Mouse (Mus musculus) gastrocnemius, postnatal 4 days (tissue): ENCODE measurements around the gene Pcp4. TPM values are rescaled to one million over a fixed set of nuclear protein-coding genes. Genes with fewer than 3 reads are reported as not detected.

Experiments used
- DNase-seq, 2 experiments: peaks; one replicate each; pipeline ENCODE4 v3.0.0; 2021 to 2022; ENCODE audit warnings: low spot score in 2 of 2, mixed read lengths in 2 of 2
- total RNA-seq, 2 experiments: library from RNA; stranded (reverse); gene quantifications; 2 replicates each; pipeline ENCODE4 v1.2.3; 2021

Pcp4 gene
- total RNA-seq, 2 experiments from 2014 or later: not detected

DNA sequence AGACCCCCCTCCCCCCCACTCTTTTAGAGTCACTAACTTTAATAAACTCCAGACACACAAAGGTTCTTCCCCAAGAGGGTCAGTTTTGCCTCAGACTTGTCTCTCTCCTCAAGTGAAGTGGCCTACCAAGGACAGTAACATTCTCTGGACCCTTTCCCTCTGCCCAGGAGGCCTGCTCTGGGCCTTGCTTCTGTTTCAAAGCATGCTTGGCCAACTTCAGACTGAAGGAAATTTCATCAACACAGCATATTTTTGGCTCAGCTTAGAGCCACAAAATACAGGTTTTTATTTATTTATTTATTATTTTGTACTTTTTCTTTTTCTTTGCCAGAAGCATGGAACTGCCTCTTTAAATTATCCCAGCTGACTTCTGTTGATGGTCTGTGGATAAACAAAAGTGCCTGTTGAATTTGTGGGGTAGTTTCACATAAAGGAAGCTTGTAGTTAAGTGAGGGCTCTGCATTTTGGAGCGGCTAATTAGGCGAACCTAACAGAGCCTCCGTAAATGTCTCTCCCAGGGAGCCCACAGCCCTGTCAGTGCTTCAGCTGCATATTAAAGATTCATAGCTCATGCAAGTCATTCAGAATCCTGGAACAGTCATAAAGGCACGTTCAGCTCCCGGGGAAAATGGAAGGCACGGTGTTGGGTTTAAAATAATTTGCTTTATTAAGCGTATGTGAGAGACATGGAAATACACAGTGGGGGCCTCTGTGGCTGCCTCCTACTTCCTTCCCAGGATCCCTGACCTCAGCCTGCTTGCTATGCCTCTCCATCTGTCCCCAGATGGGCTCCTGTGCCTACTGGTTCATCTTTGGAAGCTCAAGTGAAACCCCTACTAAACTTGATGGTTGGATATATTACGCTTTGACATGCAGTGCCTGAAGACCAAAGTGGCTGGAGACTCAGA, 96.2 kb downstream of the Pcp4 start:
- DNase-seq: no peak

DNA sequence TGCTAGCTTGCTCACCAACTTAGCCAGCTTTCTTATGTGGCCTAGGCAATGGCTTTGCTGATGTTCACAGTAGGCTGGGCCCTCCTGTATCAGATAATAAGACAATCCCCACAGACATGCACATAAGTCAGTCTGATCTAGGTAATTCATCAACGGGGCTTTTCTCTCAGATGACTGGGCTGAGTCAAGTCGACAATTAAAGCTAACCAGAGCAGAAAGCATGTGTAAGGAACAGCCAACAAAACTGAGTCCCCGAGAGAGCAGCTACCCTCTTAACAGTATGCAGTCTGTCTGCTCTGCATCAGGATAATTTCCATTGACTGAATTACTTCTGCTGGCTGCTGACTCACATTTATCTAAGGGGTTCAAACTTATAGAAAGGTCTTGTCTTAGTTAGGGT, 100.0 kb downstream of the Pcp4 start:
- DNase-seq: no peak

Other genes with a start within 250 kb of the Pcp4 start
- gene B3galt5, start 231.8 kb upstream of the Pcp4 start, total RNA-seq: under 1 TPM; 0.10 to 0.23 TPM
- not detected for gene Itgb2l, start 24.0 kb upstream of the Pcp4 start, total RNA-seq